Mouse (Mus musculus): ENCODE measurements at regions not wholly inside any gene's neighbourhood (a gene's known extent, or its start where the extent isn't known, plus 50 kb on each side); places are given as distances from the start of the nearest gene placed in this dataset.
A peak's percentile ranks its signal among the peaks of the same experiment; 100 is the strongest.
"Not testable (repeated sequence)": the region's sequence is repeated elsewhere in the genome, so short reads cannot be mapped to it uniquely, and the experiment has no call there.

- TF ChIP-seq RAD21 (IDR thresholded peaks at IDR 0.05; ENCODE audit: low read depth, low read length) (no peak), BHLHE40 (IDR thresholded peaks at IDR 0.05; ENCODE audit: low read depth, low read length) (no peak), RCOR1 (conservative IDR thresholded peaks at IDR 0.05; ENCODE audit: low read depth, low read length) (no peak), ZKSCAN1 (IDR thresholded peaks at IDR 0.05; ENCODE audit: borderline replicate concordance, low read depth, low read length) (no peak)
Observed at GRCm38 (mm10) chr10:96232889-96233288, 96.5 kb downstream of the Gm5426 start.

GRCm38 (mm10) chr10:96234564-96235412 lies 98.4 kb downstream of the Gm5426 start:
- in situ Hi-C loops (cut with MboI; ENCODE audit: low pct_ligation_motif_present, low pct_unique_long_range_greater_than_20kb, low sequenced_read_pairs), result no loop called here
- no peaks in the 10 kb centered on the region for H3K79me2 ChIP-seq (replicated peaks; ENCODE audit: control insufficient read depth, extremely low read depth, insufficient read depth, poor library complexity, severe bottlenecking)
- H3K4me3 ChIP-seq (replicated peaks in 1 of 3; ENCODE audit: low read depth in 2 of 3, low read length in 2 of 3, poor library complexity in 1 of 3), result no peak overlapping the region
- H3K27ac ChIP-seq (ENCODE audit: insufficient read depth, low read depth), result no peak overlapping the region
- no peaks in the 10 kb centered on the region for H3K9me3 ChIP-seq (replicated peaks; ENCODE audit: low read length)
- H3K4me1 ChIP-seq (ENCODE audit: control insufficient read depth in 1 of 2, insufficient read depth in 2 of 2), result peaks cover 13 to 32% of the 10 kb centered on the region in 2 experiments
- no peaks in the 10 kb centered on the region for H3K36me3 ChIP-seq (replicated peaks in 1 of 2; ENCODE audit: control insufficient read depth in 1 of 2, insufficient read depth in 1 of 2, low read length in 1 of 2)
- H3K27me3 ChIP-seq (replicated peaks), result no peaks in the 10 kb centered on the region
- no peak overlapping the region for H3K4me2 ChIP-seq (ENCODE audit: insufficient read depth, low read depth, poor library complexity, severe bottlenecking)
- no peak for DNase-seq (ENCODE audit: extremely low read depth)
- H3K9ac ChIP-seq (ENCODE audit: insufficient read depth, low read depth), result no peak overlapping the region
- TF ChIP-seq UBTF (IDR thresholded peaks at IDR 0.05; ENCODE audit: low read depth, low read length) (no peak), ZNF384 (IDR thresholded peaks at IDR 0.05; ENCODE audit: low read depth, low read length) (peak; percentile 61)
- dilution Hi-C loops (cut with MboI; ENCODE audit: extremely low pct_ligation_motif_present, extremely low pct_unique_long_range_greater_than_20kb, low sequenced_read_pairs), result no loop called here

More at GRCm38 (mm10) chr10:96232889-96233288, 96.5 kb downstream of the Gm5426 start:
- H3K4me3 ChIP-seq (replicated peaks in 1 of 3; ENCODE audit: low read depth in 2 of 3, low read length in 2 of 3, poor library complexity in 1 of 3), result no peak overlapping the region
- H3K27me3 ChIP-seq (replicated peaks), result no peaks in the 10 kb centered on the region
- no peak for DNase-seq (ENCODE audit: extremely low read depth)
- dilution Hi-C loops (cut with MboI; ENCODE audit: extremely low pct_ligation_motif_present, extremely low pct_unique_long_range_greater_than_20kb, low sequenced_read_pairs), result no loop called here
- H3K9ac ChIP-seq (ENCODE audit: insufficient read depth, low read depth), result no peak overlapping the region
- H3K79me2 ChIP-seq (replicated peaks; ENCODE audit: control insufficient read depth, extremely low read depth, insufficient read depth, poor library complexity, severe bottlenecking), result no peaks in the 10 kb centered on the region
- H3K4me1 ChIP-seq (ENCODE audit: control insufficient read depth in 1 of 2, insufficient read depth in 2 of 2), result peaks cover 15 to 20% of the 10 kb centered on the region in 2 experiments
- in situ Hi-C loops (cut with MboI; ENCODE audit: low pct_ligation_motif_present, low pct_unique_long_range_greater_than_20kb, low sequenced_read_pairs), result no loop called here
- H3K9me3 ChIP-seq (replicated peaks; ENCODE audit: low read length), result no peaks in the 10 kb centered on the region
- H3K36me3 ChIP-seq (replicated peaks in 1 of 2; ENCODE audit: control insufficient read depth in 1 of 2, insufficient read depth in 1 of 2, low read length in 1 of 2), result no peaks in the 10 kb centered on the region
- no peak overlapping the region for H3K4me2 ChIP-seq (ENCODE audit: insufficient read depth, low read depth, poor library complexity, severe bottlenecking)
- no peak overlapping the region for H3K27ac ChIP-seq (ENCODE audit: insufficient read depth, low read depth)

GRCm38 (mm10) chr10:96236031-96236430 lies 99.6 kb downstream of the Gm5426 start:
- H3K9ac ChIP-seq (ENCODE audit: insufficient read depth, low read depth); H3K9me3 ChIP-seq (replicated peaks; ENCODE audit: low read length); H3K27ac ChIP-seq (ENCODE audit: insufficient read depth, low read depth); dilution Hi-C loops (cut with MboI; ENCODE audit: extremely low pct_ligation_motif_present, extremely low pct_unique_long_range_greater_than_20kb, low sequenced_read_pairs); H3K36me3 ChIP-seq (replicated peaks in 1 of 2; ENCODE audit: control insufficient read depth in 1 of 2, insufficient read depth in 1 of 2, low read length in 1 of 2); in situ Hi-C loops (cut with MboI; ENCODE audit: low pct_ligation_motif_present, low pct_unique_long_range_greater_than_20kb, low sequenced_read_pairs); H3K27me3 ChIP-seq (replicated peaks); H3K79me2 ChIP-seq (replicated peaks; ENCODE audit: control insufficient read depth, extremely low read depth, insufficient read depth, poor library complexity, severe bottlenecking); DNase-seq (ENCODE audit: extremely low read depth); H3K4me2 ChIP-seq (ENCODE audit: insufficient read depth, low read depth, poor library complexity, severe bottlenecking); H3K4me3 ChIP-seq (replicated peaks in 1 of 3; ENCODE audit: low read depth in 2 of 3, low read length in 2 of 3, poor library complexity in 1 of 3): not testable (repeated sequence)
- H3K4me1 ChIP-seq (ENCODE audit: control insufficient read depth in 1 of 2, insufficient read depth in 2 of 2), result peaks cover 11 to 30% of the 10 kb centered on the region in 2 experiments

All from CH12.LX (cell line).